Mouse (Mus musculus): Measurements from ENCODE around the gene Pitpnm2.

Gene Pitpnm2

DNA sequence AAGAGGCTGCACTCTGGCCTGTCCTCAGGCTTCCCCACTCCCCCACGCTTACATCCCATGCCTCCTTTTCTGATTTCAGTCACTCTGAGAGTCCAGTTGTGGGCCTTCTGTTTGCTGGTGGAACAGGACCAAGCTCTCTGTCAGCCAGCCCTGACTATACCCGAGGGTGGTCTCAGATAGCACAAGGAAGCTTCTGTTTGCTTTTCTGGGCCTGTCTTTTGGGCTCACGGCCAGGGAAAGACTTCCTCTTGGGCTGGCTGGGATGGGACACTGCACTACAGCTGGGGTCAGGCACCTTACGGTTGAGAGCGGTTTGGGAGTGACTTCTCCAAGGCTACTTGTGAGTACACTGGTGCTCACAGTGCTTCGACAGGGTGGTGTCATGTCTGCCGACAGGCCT is 111.5 kb downstream of the Pitpnm2 start:
- DNase-seq (ENCODE audit: low spot score in 2 of 2), result no peak

DNA sequence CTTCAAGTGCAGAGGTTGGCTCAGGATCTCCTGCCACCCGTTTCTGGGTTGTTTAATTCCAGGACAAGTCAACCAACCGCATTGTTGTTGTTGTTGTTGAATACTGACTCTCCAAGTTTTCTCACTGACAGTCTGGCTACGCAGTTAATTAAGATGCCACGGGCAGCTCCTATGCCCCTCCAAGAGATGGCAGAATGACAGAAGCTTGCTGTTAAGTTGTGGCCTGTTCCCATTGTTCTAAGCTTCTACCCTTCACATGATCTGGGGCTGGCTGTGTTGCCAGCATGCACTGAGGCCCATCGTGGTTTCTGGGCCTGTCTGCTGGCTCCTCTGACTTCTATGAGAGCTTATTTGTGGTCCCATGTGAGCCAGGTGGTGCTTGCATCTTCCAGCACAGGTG is 115.3 kb downstream of the Pitpnm2 start:
- no peak for DNase-seq (ENCODE audit: low spot score in 2 of 2)

DNA sequence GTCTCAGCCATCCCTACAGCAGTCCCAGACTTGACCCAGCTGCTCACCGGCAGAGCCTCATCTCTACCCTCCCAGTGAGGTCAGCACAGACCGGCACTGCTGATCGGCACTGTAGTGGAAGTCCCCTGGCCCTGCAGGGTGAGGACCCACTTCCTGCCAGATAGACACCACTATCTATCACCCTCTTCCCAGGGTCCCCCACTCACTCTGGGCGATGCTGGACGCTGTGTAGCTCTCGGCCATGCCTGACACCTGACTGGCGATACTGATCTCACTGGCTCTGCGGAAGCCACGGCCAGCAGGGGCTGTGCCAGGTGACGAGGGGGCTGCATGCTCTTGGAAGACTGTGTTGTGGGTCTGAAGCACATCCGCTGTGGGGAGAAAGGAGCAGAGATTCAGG is 124.5 kb downstream of the Pitpnm2 start:
- DNase-seq (ENCODE audit: low spot score in 2 of 2), result no peak

DNA sequence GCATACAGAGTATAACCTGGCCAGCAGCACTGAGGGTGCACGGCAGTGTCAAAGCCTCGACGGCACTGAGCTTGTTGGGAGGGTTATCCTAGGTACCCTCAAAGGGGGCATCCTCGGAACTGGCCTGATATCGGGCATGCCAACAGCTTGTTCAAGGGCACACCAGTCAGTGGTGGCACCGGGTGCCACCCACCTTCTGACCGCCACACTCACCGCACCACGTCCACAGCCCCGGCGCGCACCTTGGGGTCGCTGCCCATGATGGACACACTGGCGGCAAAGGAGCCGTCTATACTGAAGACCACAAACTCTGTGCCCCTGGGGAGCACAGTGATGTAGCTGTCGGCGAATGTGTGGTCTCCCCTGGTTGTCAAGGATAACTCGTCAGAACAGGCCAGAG is 127.2 kb downstream of the Pitpnm2 start:
- DNase-seq (ENCODE audit: low spot score in 2 of 2), result no peak

DNA sequence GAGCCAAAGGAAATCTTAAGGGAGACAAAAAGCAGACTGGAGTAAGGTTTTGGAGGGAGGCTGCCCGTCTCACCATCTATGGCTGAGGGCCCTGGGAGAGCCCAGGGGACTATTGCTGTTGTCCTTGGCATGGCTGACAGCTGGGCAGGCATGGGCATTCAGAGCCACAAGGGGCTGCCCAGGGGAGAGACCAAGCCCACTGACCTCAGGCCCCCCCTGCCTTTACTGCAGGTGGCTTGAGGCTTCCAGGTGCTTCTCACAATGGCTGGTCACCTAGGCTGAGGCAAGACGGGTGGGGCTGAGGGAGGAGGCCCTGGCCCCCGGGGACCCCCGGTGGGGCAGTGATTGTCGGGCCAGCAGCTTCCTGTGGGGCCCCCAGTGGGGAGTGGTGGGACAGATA is 130.4 kb downstream of the Pitpnm2 start:
- no peak for DNase-seq (ENCODE audit: low spot score in 2 of 2)

DNA sequence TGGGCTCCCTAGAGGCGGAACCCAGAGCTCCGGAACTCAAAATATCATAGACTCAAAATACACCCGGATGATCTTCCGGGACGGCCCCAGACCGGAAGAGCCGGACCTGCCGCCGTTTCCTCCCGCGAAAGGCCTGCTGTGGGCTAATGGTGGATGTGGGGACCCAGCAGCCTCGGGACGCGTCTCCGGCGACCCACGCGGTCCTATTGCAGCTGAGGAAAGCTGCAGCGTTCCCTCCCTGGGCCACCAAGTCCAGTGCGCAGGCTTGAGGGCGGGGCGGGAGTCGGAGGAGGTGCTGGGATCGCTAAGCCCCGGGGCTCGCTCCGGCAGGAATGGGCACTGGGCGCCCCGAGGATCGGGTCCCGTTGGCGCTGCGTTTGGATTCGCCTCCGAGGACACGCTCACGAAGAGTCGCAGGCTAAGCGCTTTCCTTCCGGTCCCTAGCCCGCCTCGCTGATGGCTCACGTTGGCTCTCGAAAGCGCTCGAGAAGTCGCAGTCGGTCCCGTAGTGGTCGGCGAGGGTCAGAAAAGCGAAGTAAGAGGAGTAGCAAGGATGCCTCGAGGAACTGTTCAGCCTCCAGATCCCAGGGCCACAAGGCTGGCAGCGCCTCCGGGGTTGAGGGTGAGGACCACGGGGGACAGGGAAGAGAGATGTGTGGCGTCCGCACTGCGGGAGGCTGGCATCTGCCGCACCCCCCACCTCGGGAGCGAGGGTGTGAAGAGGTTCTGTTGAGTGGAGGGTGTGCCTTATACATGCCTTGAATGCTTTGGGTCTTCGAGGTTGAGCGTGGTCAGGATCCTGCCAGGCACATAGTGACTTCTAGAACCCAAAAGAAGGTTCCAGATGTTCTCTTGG is 133.3 kb downstream of the Pitpnm2 start, which contains the start of gene Arl6ip4:
Gene Arl6ip4 (plus strand): TSS at position 100 of the 856 bp plus-strand sequence.
- peak in 1 of 2 experiments; percentile 77 for DNase-seq (ENCODE audit: low spot score in 2 of 2)

DNA sequence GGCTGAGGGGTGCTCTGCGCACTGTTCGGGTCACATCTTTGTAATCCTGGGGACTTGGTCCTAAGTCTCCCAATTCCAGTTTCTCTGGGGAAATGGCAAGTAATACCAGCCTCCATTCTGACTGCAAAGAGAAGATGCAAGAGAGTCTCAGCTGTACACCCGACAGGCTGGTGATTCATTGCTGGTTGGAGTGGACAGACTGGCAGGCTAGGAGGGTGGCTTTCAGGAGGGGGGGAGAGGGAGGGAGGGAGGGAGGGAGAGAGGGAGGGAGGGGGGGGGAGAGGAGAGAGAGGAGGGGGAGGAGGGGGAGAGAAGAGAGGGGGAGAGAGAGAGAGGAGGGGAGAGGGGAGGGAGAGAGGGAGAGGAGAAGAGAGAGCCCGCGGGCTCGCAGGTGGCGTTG is 134.0 kb downstream of the Pitpnm2 start:
- DNase-seq (ENCODE audit: low spot score in 2 of 2), result no peak

DNA sequence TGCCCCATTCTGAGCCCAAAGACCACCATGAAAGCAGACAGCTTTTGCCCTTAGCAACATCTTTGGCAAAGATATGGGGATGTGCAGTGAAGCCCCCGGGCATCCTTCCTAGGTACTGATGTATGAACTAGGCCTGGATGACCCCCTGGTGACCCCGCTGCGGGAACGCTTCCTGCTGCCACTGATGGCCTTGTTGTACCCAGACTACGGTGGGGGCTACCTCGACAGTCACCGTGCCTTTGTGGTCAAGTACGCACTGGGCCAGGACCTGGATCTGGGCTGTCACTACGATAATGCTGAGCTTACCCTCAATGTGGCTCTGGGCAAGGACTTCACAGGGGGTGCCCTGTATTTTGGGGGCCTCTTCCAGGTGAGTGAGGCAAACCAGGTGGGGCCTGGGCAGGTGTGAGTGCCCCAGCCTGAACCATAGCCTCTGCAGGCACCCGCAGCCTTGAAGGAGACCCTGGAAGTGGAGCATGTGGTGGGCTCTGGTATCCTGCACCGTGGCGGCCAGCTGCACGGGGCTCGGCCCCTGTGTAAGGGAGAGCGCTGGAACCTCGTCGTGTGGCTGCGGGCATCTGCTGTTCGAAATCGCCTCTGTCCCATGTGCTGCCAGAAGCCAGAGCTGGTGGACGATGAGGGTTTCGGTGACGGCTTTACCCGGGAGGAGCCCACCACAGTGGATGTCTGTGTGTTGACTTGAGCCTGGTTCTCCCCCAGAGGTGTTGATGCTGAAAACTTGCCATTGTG is 135.1 kb downstream of the Pitpnm2 start:
- DNase-seq (ENCODE audit: low spot score in 2 of 2), result no peak

DNA sequence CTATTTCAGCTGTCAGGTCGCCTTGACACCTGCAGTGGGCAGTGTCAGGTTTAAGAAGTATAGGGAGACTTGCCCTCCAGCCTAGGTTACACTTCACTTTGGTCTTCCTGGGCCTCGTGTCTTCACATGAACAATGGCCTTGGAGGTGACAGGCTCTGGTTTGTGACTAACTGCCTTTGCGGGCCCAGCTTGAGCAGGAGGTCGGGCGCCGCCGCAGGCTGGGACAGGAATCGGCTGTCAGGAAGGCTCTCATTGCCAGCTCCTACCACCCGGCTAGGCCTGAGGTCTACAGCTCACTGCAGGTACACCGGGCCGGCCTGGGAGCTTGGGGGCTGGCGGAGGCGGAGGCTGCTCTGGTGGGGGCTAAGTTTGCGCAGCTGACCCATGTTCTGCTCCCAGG is 136.5 kb downstream of the Pitpnm2 start:
- DNase-seq (ENCODE audit: low spot score in 2 of 2), result peak in 1 of 2 experiments; percentile 69

DNA sequence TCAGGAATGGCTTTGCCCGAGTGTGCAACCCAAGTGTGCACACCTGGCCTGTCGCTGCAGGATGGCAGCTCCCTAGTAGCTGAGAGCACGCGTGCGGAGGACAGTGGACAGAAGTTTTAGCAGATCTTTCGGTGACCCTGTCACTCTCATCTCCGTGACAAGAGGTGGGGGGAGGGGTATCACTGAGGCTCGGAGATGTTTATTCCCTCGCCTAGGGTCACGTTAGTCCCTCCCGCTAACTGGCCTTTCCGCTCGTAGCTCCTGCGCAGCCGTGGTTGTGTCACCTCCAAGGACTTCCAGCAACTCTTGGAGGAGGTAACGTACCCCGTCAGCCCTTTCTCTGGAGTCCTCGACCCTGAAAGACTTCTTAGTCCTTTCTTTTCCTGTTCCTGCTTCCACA is 137.0 kb downstream of the Pitpnm2 start:
- DNase-seq (ENCODE audit: low spot score in 2 of 2), result no peak

DNA sequence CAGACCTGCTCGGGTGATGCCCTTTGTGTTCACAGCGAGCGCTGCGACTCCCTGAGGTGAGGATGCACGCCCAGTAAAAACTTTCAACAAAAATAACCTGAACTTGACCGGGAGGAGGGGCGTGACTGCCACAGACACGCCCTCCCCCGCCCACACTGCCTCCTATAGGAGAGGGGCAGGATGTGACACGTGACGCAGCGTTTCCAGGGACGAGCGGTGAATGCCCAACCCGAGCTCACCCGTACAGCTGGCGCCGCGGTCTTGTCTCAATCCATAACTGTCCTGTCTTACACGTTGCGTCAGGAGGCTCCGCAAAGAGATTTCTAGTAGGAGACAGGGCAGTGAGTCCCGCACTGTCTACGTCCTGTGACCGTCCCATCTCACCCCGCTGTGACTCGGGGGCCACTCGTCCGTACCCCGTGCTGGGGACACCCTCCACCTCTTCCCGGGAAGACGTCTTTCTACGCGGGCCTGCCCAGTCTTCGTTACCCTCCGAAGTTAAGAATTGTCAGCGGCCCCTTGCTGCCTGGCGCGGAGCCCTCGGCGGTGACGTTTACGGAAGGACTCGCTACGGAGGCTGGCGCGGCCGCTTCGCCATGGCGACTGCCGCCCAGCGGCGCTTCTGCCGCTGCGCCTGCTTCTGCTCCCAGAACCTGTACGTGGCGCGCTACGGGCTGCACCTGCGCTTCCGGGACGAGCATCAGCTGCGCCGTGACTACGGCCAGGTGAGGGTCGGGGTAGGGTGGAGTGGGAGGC is 137.6 kb downstream of the Pitpnm2 start, which contains the start of gene Ogfod2:
Gene Ogfod2 (plus strand): TSS at position 556 of the 756 bp plus-strand sequence.
- peak; percentile 81 to 94 for DNase-seq (ENCODE audit: low spot score in 2 of 2)

DNA sequence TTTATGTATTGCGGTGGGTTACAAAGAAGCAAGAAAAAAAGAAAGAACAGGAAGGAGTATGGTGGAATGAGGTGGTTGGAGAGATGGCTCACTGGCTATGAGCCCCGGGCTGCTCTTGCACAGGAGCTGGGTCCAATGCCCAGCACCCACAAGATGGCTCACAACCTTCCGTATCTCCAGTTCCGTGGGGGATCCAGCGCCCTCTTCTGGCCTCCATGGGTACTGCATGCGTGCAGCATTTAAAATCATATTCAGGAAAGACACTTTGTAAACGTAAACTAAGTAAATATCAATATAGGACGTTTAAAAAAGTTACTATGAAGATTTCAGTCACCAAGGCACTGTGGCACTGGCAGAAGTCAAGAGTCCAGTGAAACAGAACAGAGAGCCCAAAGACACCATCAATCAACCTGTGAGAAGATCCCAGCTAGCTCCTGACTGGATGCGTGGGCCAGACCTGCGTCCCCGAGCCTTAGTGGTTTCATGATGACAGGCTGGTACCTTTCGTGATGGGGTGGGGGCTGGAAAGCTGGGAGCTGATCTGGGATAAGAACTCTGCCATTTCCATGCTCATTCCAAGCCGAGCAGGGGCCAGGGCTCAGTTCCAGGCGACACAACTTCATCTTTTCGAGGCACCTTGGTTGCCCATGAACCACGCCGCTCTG is 138.4 kb downstream of the Pitpnm2 start:
- DNase-seq (ENCODE audit: low spot score in 2 of 2), result peak in 1 of 2 experiments; percentile 53

DNA sequence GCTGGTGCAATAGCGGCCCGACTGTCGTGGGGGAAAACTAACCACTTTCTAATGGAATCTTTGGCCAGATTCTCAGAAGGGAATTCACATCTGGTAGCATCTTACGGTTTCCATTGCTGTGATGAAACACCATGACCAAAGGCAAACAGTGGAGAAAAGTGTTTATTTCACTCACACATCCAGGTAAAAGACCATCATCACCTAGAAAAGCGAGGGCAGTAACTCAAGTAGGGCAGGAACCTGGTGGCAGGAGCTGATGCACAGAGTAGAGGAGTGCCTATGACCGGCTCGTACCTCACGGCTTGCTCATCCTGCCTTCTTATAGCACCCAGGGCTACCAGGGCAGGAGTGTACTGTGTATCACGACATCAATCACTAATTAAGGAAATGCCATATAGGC is 146.0 kb downstream of the Pitpnm2 start:
- DNase-seq (ENCODE audit: low spot score in 2 of 2), result no peak

DNA sequence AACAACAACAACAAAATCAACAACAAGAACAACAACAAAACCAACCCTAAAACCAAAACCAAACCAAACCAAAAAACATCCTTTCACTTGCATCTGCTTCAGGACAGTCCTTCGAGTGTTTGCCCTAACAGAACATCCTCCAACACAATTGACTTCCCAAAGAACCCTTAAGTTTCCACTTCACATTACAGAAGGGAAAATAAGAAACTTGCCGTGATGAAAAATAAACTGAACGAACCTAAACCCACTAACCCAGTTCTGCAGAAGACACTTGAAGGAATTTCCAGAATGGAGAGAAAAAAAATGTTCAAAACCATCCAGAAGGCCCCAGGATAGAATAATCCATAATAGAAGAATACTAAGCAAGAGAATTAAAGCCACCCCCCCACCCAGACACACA is 146.5 kb downstream of the Pitpnm2 start:
- no peak for DNase-seq (ENCODE audit: low spot score in 2 of 2)

DNA sequence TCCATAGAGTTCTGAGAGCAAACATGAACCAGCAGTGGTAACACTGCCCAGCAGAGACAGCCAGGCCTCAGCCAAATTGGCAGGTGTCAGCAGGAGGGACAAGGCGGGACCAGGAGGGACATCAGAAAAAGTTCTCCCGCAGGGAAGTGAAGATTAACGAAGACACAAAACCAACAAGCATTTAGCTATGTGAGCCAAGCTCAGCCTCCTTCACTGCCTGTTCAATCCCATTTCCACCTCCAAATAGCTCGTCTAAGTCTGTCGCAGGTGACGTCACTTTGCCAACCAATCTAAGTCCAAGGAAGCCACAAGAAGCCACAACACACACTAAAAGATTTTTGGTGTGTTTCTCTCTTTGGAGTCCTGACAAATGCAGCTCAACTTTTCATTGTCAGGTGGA is 147.2 kb downstream of the Pitpnm2 start:
- DNase-seq (ENCODE audit: low spot score in 2 of 2), result no peak

DNA sequence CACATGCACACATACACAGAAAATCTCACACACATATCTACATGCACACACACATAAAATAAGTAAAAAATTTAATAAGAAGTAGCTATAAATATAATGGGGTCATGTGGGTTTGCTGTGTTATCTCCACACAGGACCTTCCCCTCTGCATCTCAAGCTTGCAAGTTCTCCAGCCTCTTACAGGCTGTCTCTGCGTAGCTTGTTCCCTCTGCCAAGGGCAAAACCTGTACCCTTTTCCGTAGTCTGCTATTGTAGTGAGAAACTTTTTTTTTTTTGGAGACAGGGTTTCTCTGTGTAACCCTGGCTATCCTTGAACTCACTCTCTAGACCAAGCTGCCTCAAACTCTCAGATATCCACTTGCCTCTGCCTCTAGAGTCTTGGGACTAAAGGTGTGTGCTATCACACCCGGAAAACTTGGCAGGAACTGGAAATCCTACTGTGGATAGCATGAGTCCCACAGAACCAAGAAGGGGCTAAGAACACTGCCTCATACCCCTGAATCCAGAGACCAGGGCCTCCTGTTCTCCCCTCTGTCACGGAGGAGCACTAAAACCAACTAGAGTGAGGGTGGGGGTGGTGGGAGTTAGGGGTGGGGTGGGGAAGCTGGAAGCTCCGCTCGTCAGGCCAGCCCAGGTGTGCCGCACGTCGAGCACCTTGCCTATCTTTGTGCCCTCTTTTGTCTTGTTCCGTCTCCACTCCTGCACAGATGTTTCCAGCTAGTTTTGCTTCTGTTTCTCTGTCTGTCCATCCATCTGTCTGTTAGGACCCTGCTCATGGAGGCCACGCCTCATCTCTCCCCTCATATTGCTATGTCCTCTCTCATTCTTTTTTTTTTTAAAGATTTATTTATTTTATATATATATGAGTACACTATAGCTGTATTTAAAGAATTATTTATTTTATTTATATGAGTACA is 149.2 kb downstream of the Pitpnm2 start:
- DNase-seq (ENCODE audit: low spot score in 2 of 2), result no peak

DNA sequence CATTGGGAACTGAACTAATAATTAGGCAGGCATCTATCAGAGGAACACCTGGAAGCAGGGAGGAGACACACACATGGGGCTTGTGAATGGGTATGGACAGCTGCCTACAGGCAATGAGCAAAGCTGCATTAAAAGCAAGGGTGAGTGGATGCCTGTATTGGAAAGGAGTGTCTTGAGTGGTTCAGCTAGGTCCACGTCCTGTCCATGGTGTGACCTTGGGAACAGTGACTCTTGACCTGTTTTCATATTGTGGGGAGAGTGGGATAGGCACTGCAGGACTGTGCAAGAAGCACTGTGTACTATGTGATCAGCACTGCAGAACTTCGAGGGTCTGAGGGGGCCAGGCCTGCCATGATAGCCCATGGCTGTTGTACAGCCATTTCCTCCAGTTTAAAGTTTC is 150.6 kb downstream of the Pitpnm2 start:
- no peak for DNase-seq (ENCODE audit: low spot score in 2 of 2)

DNA sequence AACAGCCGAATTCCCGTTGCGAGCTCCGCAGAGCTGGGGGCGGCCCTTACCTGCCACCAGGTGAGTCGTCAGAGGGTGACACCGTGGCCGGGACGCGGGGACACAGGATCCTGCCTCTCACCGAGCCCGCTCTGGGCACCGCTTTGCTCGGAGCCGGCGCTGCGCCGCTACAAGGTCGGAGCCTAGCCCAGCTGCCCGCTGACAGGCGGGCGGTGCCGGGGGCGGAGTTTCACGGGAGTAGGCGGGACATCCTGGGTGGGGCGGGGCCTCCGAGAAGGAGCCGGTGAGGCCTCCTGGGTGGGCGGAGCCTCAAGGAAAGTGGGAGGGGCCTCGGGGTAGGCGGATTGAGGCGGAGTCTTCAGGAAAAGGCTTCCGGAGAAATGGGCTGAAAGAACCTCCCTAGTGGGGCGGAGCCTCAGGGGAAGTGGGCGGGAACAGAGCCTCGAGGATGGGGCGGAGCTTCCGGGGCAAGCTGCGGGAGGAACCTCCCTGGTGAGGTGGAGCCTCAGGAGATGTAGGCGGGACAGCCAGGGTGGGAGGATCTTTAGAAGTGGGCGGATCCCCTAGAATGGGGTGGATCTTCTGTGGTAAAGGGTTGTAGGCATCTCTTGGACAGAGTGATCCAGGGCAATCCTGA is 153.8 kb downstream of the Pitpnm2 start, which contains the start of gene Abcb9:
Gene Abcb9 (minus strand): TSS at position 203 of the 637 bp plus-strand sequence.
- peak; percentile 96 to 98 for DNase-seq (ENCODE audit: low spot score in 2 of 2)

DNA sequence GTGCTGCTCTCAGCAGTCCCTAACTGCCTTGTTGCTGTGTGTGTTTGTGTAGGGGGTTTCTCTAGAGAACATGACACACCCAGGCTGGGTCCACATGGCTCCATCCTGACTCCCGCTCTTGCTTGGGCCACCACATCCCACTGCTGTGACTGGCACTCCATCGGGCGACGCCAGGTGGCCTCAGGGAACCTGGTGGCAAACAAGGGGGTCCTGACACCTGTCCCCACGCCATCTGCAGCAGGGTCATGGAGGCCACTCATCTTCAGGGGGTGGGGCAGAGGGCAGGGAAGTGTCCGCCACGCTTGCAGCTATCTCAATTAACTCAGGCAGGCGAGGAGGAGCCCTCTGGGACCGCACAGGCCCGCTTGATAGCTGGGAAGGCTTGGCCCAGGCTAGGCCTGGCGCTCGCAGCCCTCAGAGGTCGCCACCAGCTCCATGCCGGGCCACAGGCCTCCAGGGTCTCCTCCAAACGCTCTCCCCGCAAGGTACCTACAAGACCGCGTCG is 154.4 kb downstream of the Pitpnm2 start:
- DNase-seq (ENCODE audit: low spot score in 2 of 2), result no peak
